Mouse (Mus musculus) heart, embryonic 16.5 days (tissue): Measurements from ENCODE around the gene Olfr1461. TPM values are rescaled to one million over a fixed set of nuclear protein-coding genes. Genes with fewer than 3 reads are reported as not detected.

Experiments
- ATAC-seq: fragments of 200-750 bp; cut with Nextera tagmentation; replicated peaks from 2 replicates; pipeline ENCODE4 v1.8.0; 2017; ENCODE audit warnings: moderate number of reproducible peaks; ENCODE audit not compliant: insufficient read depth, low FRiP score; ENCODE audit errors: extremely low read depth
- H3K27ac ChIP-seq: fragments of 300-500 bp; sonication (generic); 2 replicates; pipeline ENCODE4 v1.5.1; 2014; ENCODE audit warnings: mild to moderate bottlenecking, low read length, control low read depth, moderate library complexity
- H3K27me3 ChIP-seq: fragments of 300-500 bp; sonication (generic); 2 replicates; pipeline ENCODE4 v1.6.1; 2014; ENCODE audit warnings: low read length, mixed read lengths; ENCODE audit not compliant: control insufficient read depth, insufficient read depth
- H3K36me3 ChIP-seq: fragments of 300-500 bp; sonication (generic); 2 replicates; pipeline ENCODE4 v1.6.1; 2014; ENCODE audit not compliant: control insufficient read depth, insufficient read depth
- H3K4me1 ChIP-seq: fragments of 300-500 bp; sonication (generic); 2 replicates; pipeline ENCODE4 v1.6.1; 2014; ENCODE audit warnings: low read length, mixed read lengths; ENCODE audit not compliant: control insufficient read depth, insufficient read depth
- H3K4me2 ChIP-seq: fragments of 300-500 bp; sonication (generic); 2 replicates; pipeline ENCODE4 v1.6.1; 2014; ENCODE audit warnings: low read depth, mild to moderate bottlenecking, control low read depth, low read length
- H3K4me3 ChIP-seq: fragments of 300-500 bp; sonication (generic); 2 replicates; pipeline ENCODE4 v1.5.1; 2014; ENCODE audit warnings: mild to moderate bottlenecking, control low read depth, low read length
- H3K9ac ChIP-seq: fragments of 300-500 bp; sonication (generic); 2 replicates; pipeline ENCODE4 v1.6.1; 2014; ENCODE audit warnings: low read length, control low read depth
- H3K9me3 ChIP-seq: fragments of 300-500 bp; sonication (generic); replicated peaks from 2 replicates; pipeline ENCODE4 v1.6.1; 2016; ENCODE audit warnings: low read length; ENCODE audit not compliant: control insufficient read depth
- WGBS: fragments of 180-500 bp; shearing (Covaris S2); extraction: QIAGEN DNeasy Blood & Tissue Kit; methylation state at CpG from one replicate; pipeline ENCODE4 v1.1.7; 2014; 5-methylcytosine and 5-hydroxymethylcytosine counted together
- polyA plus RNA-seq: library from polyadenylated mRNA; unstranded; fragments of >200 nt; fragmentation: Nextera tagmentation; extraction: Ambion mirVana; gene quantifications from 2 replicates; pipeline ENCODE4 v1.2.1, GENCODE M21; 2015

Gene Olfr1461
- not detected in 2 replicates for polyA plus RNA-seq

GRCm38 (mm10) chr19:13162700-13163099 is at the start of gene Olfr1461:
Gene Olfr1461 (plus strand): TSS chr19:13163000.
- Histone ChIP-seq H3K27me3 (no peaks in the 10 kb centered on the region), H3K36me3 (no peaks in the 10 kb centered on the region), H3K27ac (no peak within 1 kb of the TSS), H3K4me2 (no peak within 1 kb of the TSS), H3K4me3 (no peak within 1 kb of the TSS), H3K4me1 (no peaks in the 10 kb centered on the region), H3K9me3 (no peaks in the 10 kb centered on the region), H3K9ac (no peak within 1 kb of the TSS)
- no peak for ATAC-seq
- 30% methylated on average over 1 of the region's 1 CpGs for WGBS

GRCm38 (mm10) chr19:13149449-13149848 is 13.4 kb upstream of the Olfr1461 start, which contains the start of gene Olfr1459:
Gene Olfr1459 (minus strand): TSS chr19:13149549.
- no peak for ATAC-seq
- H3K27ac ChIP-seq, result no peak within 1 kb of the TSS
- H3K36me3 ChIP-seq, result no peaks in the 10 kb centered on the region
- no peaks in the 10 kb centered on the region for H3K4me1 ChIP-seq
- WGBS, result 62% methylated on average over 1 of the region's 1 CpGs
- H3K9me3 ChIP-seq, result peaks cover 3% of the 10 kb centered on the region
- no peak within 1 kb of the TSS for H3K4me3 ChIP-seq
- no peaks in the 10 kb centered on the region for H3K27me3 ChIP-seq
- H3K4me2 ChIP-seq, result no peak within 1 kb of the TSS
- no peak within 1 kb of the TSS for H3K9ac ChIP-seq

DNA sequence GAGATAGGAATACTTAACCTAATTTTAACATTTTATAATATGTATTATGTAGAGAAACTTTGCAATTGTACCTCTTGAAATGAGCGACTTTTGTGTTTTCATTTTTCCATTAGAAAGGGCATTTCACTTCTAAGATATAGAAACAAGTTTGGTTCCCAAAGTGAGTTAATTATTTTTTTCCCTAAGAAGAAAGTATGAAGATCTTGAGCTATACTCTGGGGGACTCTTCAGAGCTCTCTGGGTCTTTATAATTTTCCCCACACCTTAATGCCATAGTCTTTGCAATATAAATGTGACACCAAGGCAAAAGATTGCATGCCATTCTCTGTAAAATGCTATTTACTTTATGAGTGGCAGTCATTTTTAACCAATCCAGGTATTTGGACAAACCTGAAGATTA is 22.6 kb downstream of the Olfr1461 start, which contains the start of gene Olfr1462:
Olfr1462 (plus strand) TSS at position 301 of the 400 bp plus-strand sequence.
- WGBS, result 80% methylated on average over 1 of the region's 1 CpGs
- H3K27me3 ChIP-seq, result no peaks in the 10 kb centered on the region
- H3K27ac ChIP-seq, result no peak within 1 kb of the TSS
- H3K9ac ChIP-seq, result no peak within 1 kb of the TSS
- no peak within 1 kb of the TSS for H3K4me2 ChIP-seq
- no peaks in the 10 kb centered on the region; the same call in 1 of the 2 replicates for H3K9me3 ChIP-seq
- H3K4me1 ChIP-seq, result no peaks in the 10 kb centered on the region
- H3K4me3 ChIP-seq, result no peak within 1 kb of the TSS
- no peaks in the 10 kb centered on the region for H3K36me3 ChIP-seq
- ATAC-seq, result no peak

Other genes starting within 250 kb of the Olfr1461 start
- not detected in 2 replicates for gene Olfr1448, start 238.6 kb upstream of the Olfr1461 start, polyA plus RNA-seq
- not detected in 2 replicates for gene Olfr1449, start 232.2 kb upstream of the Olfr1461 start, polyA plus RNA-seq
- not detected in 2 replicates for gene Olfr1450, start 212.7 kb upstream of the Olfr1461 start, polyA plus RNA-seq
- not detected in 2 replicates for gene Olfr1451, start 168.0 kb upstream of the Olfr1461 start, polyA plus RNA-seq
- not detected in 2 replicates for gene Olfr1453, start 134.7 kb upstream of the Olfr1461 start, polyA plus RNA-seq
- gene Olfr1454, start 102.4 kb upstream of the Olfr1461 start, polyA plus RNA-seq, result not detected in 2 replicates
- not detected in 2 replicates for gene Olfr1457, start 65.1 kb upstream of the Olfr1461 start, polyA plus RNA-seq
- gene Olfr1458, start 56.2 kb upstream of the Olfr1461 start, polyA plus RNA-seq, result not detected in 2 replicates
- not detected in 2 replicates for gene Olfr1459, start 13.5 kb upstream of the Olfr1461 start, polyA plus RNA-seq
- not detected in 2 replicates for gene Olfr1462, start 22.7 kb downstream of the Olfr1461 start, polyA plus RNA-seq
- not detected in 2 replicates for gene Olfr1463, start 68.3 kb downstream of the Olfr1461 start, polyA plus RNA-seq
- gene Olfr1465, start 152.5 kb downstream of the Olfr1461 start, polyA plus RNA-seq, result not detected in 2 replicates
- not detected in 2 replicates for gene Olfr1466, start 175.9 kb downstream of the Olfr1461 start, polyA plus RNA-seq
- gene Olfr1467, start 199.2 kb downstream of the Olfr1461 start, polyA plus RNA-seq, result not detected in 2 replicates
- gene Olfr1469, start 244.8 kb downstream of the Olfr1461 start, polyA plus RNA-seq, result not detected in 2 replicates